Mouse (Mus musculus) neutrophil, adult 5-6 weeks (primary cell): Measurements from ENCODE around the gene Sptb. TPM values are rescaled to one million over a fixed set of nuclear protein-coding genes. Genes with fewer than 3 reads are reported as not detected.
A peak's percentile ranks its signal among the peaks of the same experiment; 100 is the strongest.

ENCODE experiments used
- ATAC-seq: fragments of 151-379, 151-347 bp; 2 replicates; pipeline ENCODE4 v1.8.0; 2017; ENCODE audit warnings: mild to moderate bottlenecking, moderate TSS enrichment; ENCODE audit not compliant: insufficient number of reproducible peaks, poor library complexity, low FRiP score, severe bottlenecking; ENCODE audit errors: extremely low read depth
- total RNA-seq: library from RNA; stranded (forward); fragments of 200-1000 nt; gene quantifications from 2 replicates; pipeline ENCODE4 v1.2.3, GENCODE M21; 2017

Gene Sptb
- total RNA-seq, 1 experiment from 2014 or later, result 2.0 TPM

DNA sequence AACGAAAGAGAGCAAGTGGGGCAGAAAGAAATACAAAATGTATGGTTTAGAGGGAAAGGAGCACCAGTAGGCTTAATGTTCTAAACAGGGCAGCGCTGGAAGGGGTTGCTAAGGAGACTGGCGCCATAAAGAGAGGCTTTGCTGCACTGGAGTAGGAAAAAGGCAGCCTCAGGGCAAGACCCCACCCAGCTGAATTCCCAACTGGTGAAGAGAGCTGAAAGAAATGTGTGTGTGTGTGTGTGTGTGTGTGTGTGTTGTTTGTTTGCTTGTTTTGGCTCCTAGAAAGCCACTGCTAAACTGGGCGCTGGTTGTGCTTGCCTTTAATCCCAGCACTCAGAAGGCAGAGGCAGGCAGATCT lies 94.8 kb downstream of the Sptb start:
- no peak for ATAC-seq

DNA sequence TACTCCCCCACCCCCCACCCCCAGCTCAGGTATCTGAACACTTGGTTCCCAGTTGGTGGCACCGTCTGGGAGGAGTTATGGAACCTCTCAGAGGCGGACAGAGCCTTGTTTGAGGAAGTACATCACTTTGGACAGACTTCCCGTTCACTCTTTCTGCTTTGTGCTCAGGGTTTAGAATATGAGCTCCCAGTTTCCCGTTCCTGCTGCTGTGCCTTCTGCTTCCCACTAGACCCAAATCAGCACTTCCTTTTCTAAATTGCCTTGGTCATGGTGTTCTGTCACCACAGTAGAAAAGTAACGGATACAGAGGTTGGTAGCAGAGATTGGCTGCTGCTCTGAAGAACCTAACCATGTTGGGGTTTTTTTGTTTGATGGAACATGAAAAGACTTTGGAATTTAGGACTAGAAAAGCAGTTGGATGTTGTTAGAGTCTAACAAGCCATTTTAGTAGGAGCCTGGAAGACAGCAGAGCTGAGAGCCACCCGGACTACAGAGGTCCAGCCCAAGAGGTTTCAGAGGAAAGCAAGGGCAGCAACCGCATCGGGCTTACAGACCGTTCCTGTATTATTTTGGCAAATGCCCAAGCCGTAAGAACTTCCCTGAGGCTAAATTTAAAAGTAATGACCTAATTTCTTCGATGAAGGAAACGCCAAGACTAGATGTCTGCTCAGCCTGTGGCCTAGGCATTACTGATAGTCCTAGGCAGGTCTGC lies 95.3 kb downstream of the Sptb start:
- ATAC-seq, result no peak

DNA sequence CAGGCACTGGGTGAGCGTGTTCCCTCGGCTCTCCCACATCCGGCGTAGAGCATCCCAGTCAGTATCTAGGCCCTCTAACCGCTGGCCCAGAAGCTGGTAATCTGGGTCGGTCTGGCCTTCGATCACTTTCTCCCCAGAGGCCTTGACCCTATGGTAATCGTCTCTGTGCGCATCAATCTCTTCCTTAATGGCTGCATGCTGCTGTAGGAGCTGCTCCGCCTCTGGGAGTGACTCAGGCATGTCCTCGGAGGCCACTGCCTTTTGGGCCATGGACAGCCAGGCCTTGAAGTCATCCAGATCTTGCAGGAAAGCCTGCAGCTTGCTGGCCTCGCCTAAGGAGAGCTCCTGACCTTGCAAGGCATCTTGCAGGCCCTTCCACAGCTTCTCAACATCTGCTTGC lies 97.7 kb downstream of the Sptb start:
- ATAC-seq, result no peak

DNA sequence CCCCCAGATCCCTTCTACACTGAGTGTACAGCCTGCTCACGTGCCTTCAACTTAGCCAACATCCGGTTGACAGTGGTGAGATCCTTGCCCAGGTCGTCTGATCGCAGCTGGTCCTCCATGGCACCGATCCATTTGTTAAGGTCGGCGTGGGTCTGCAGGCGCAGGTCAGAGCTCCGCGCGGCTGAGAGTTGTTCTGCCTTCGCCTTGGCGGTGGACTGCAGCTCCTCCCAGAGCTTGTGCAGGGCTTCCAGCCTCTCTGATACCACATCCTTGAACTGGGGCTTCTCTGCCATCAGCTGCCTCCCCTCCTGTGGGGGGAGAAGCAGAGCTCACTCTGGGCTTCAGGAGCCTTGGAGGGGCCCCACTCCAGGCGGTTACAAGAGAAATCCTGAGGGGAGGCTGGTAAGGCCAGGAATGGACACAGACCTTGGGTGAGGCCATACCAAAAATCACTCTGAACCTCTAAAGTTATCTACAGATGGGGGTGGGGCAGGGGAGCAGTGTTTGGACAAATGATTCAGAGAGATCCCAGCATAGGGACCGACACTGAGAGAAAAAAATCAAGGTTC lies 101.3 kb downstream of the Sptb start:
- no peak for ATAC-seq

DNA sequence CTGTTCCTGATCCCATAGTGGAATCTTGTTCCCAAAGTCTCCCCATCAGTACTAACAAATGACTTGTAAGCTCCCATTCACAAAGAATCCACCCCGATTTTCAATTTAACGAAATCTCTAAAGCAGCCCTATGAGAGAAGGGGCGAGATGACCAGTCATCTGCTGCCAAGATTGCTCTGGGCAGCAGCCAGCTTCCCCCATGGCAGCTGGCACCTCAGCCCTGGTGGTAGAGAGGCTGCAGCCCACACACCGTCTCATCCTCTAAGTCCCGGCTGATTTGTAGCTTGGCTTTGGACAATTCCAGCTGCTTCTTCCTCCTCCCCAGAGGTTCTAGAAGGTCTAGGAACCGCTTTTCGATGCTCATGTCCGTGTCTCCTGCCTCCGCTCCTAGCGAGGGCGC lies 102.1 kb downstream of the Sptb start:
- no peak for ATAC-seq

DNA sequence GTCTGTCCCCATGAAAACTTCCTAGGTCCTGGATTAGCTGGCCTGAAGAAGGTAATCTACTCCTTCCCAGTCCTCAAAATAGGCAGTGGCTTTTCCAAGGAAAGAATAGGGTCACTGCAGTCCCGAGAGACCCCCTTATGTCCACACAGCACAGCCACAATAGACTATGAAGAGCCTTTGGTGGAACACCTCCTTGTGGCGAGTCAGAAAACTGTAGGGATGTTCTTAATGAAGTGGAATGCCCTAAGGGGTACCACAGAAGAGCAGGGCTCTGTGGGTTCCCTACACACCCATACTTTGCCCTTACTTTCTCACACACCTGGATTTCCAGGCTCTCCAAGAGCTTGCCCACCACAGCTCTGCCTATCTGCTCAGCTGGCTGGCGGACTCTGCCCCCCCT lies 104.5 kb downstream of the Sptb start:
- no peak for ATAC-seq

DNA sequence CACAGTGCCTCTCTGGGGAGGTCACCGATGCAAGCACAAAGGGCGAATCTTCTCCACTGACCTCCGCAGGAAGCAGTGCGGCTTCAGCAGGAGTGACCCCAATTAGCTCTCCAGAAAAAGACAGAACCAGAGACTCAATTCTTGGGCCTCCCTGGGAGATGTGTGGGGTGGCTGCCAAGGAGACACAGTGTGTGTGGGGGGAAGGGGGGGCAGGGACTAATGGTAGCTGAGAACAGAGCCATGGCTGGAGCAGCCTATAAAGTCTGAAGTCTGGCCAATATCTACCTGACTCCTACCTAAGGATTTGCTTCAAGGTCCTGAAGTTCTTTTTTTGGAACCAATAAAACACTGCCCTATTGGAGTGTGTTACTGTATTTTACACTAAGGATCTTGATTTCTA lies 105.8 kb downstream of the Sptb start:
- no peak for ATAC-seq

DNA sequence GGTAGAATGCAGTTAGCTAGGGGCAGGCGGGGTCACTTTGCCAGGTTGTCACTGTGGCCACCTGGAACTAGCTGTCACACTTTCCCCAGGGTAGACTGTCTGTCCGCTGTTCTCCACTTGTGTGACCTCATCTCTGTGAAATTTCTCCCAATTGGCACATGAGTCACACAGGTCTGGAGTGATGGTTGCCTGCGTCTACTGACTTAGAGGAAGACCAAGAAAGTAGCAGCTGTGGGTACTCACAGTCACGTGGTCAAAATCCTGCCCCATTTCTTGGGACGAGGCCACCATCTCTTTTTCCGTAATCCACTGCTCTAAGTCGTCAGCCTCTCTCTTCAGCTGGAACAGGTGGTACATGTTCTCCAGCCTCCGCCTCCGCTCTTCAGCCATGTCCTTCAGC lies 106.6 kb downstream of the Sptb start:
- no peak for ATAC-seq

DNA sequence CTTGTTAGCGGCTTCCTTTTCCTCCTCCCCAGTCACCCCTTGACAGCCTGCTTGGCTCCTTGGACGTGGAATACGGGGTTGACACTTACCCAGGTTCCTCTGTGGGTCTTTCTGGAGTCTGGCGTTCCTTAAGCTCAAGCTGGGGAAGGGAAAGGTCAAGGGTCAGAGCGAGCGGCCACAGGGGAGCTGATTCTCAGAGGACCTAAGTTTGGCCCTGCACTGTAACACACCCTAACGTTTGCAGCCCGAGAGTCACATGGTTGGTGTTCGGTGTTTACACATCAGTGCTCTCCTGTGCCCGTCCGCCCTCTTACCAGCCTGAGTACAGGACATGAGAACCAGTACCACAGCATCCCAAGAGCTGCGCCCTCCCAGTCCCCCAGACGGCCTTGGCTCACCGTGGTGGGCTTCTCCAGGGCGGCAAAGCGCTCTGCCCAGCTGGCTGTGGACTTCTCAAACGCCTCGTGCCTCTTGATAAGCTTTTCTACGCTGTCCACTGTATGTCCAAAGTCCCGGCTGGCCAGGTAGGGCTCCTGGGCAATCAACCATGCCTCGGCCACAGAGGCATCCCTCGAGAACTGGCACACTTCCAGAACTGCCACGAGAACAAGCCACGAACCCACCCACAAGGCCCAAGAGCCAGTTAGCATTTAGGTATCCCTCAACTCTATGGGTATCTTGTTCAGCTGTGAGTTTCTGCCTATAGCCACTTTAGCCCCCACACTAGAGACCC lies 112.0 kb downstream of the Sptb start:
- ATAC-seq, result no peak

DNA sequence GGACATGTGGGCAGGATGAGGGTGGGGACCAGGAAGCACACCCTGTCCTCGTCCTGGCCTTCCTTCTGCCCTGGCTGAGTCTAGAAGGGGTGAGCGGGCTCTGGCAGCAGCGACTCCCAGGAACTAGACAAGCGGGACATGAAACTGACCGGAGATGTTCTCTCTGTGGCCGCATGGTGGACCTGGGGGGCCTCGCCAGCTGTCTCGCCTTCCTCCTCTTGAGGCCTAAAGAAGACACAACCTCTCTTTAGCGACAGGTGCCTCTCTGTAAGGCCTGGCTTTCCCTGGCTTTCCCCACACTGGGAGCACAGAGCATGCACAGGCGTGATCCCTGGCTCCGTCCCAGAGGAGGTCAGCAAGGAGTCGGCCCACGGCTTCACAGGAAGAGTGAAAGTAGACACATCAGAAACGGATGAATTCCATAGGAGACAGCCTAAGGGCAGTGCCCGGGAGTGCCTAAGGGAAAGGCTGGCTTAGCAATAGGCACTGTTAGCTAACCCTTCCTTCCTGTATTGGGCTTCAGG lies 112.7 kb downstream of the Sptb start:
- ATAC-seq, result no peak

DNA sequence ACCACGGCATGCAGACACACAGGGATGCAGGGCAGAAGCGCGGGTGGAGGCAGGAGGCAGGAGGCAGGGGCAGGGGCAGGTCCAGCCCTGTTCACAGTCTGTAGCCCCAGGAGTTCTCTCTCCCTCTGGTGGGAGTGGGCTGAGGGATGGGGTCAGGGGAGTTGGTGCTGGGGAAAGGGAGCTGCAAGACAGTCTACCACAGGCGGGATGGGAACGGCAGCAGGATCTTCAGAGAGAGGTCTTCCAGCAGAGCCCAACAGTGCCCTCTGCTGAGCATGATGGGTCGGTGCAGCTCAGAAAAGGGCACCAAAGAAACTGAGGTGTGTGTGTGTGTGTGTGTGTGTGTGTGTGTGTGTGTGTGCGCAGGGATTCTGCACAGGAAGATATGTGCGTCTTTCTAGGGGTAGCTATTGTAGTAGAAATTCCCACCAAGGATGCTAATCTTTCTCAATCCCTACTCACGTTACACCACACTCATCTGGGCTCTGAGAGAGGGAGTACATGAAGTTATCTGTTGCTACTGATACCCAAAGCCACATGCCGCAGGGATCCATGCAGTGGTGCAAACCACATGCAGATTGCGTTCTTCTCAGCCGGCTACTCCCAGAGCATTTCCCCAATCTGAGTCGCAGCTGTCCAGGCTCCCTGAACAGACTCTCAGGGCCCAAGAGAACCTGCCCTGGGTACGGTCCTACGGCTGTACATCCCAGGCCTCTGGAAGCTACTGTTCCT lies 113.9 kb downstream of the Sptb start:
- peak; percentile 57 for ATAC-seq

DNA sequence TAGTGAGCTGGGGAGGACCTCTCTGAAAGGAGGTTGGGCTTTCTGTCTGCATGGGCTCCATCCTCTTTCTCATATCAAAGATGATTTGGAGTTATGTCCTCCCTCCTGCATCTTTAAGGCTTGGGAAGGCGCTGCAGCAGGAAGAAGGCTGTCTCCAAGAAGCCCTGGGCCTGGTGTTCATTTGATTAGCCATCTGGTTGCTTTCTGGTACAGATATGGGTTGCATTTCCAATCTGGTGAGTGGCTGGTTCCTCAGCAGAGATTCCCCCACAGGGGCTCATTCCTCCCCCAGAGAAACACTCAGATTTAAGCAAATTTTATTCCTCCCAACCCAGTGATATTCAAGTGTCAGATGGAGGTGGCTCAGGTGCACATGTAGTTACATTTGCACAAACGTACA lies 114.5 kb downstream of the Sptb start:
- ATAC-seq, result no peak

DNA sequence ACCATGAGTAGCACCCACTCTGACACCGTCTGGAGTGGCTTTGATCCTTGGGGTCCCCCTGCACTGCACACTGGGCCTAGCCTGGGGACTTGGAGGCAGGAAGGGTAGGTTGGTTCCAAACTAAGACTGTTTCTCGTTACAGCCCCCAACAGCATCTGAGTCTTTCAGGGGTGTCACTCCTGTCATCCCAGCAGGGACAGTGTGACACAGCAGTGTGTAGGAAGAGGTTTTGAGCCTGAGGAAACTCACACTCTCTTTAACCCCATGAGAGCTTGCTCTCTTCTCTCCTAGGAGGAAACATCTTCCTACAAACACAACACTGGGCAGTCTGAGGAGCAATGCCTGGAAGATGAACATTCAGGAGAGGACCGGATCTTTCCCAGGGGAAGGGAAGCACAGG lies 115.8 kb downstream of the Sptb start:
- no peak for ATAC-seq

DNA sequence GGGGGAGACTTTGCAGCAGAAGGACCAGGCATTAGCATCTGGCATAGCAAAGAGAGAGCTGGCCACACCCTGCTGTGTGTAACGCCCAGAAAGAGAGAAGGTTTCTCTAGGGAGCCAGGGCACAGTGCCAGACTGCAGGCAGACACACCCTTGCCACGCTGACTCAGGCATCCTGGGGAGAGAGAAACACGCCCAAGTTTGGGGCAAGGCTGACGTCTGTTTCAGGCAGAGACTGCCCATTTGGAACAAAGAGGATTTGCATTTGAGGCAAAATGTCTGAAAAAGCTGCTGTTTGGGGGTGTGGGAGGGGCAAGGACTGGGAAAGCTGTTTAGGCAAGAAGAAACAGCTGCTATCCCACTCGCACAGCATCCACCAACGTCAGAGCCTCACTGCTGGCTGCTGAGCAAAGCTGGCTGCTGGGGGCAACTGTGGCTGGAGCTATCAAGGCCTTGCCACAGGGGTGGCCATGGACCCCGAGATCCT lies 116.5 kb downstream of the Sptb start:
- peak; percentile 56; the same call in 1 of the 2 replicates for ATAC-seq

DNA sequence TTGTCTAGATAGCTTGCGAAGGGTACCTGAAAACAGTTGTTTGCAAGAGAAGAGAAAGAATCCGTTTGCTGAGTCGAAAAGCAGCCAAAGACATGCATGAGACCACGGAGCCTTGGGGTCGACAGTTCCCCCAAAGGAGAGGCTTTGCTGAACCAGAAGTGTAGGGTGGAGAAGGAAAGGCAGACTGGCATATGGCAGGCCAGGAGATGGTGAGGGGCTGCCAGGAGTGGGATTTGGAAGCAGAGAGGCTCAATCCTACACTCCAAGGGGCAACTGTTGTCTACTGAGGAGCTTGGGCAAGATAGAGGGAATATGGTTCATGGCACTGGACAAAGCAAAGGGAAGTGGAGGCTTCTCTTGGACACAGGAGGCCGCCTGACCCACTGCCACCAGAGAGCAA lies 117.1 kb downstream of the Sptb start:
- no peak for ATAC-seq

DNA sequence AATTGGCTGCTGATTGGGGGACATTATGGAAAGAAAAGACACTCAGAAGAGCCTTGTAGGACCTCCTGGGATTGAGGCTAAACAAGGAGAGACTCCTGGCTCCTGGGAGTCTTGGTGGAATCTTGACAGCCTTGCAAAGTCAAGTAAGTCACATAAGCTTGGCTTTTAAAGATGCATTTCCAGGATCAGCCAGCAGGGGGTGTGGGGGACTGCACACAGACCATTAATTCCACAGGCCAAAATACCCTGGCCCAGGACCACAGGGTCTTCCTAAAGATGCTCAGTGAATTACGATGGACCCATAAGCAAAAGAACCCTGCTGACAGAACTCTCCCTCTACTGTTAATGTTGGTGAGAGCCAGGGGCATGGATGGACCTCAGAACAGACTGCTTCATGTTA lies 118.1 kb downstream of the Sptb start:
- no peak for ATAC-seq

DNA sequence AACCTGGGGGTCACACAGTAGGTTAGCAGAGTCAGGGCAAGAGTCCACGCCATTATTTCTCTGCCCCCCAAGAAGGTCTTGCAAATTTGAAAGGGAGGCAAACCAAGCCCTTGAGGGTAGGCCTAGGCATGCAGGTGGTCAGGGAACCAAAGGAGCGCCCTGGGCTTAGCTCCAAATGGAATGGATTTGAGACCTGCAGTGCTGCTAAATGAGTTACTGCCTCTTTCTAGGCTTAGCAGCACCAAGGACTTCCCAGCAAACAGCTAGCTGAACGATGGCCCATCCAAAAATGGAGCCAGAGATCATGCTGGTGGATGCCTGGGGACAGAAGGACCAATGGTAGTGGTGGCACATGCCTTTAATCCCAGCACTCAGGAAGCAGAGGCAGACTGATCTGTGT lies 119.3 kb downstream of the Sptb start:
- no peak for ATAC-seq

DNA sequence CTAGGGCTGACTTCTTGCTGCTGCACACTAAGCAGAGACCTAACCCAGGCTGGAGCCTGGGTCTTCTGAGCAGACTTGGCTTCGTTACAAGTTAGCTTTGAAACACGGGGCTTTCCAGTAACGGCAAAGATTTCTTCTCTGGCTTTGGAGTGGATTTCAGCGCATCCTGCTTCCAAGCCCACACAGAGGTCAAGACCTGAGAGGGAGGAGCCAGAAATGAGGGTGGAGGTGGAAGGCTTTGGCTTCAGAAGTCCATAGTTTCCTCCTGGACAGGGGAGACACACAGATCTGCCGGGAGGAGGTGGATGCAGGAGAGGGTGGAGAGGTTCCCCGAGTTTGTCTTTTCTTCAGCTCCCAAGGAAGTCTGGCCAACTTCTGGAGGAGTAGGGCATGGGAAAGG lies 120.8 kb downstream of the Sptb start:
- no peak for ATAC-seq

DNA sequence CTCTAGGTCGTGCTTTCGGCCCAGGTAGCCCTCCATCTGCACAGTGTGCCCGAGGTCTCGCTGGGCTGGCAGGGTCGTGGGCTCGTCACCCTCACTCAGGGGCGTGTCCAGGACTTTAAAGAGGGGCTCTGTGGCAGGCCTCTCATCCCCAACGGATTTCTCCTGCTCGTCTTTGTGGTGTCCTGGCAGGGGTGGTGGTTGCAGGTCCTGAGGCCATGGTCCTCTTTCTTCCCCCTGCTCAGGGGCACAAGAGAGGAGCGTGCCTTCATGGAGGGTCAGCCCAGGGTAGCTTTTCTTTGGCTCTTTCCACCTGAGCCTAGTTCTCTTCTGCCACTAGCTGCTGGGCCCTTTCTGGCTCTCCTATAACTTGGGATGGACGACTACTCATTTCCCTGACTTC lies 123.0 kb downstream of the Sptb start:
- no peak for ATAC-seq

DNA sequence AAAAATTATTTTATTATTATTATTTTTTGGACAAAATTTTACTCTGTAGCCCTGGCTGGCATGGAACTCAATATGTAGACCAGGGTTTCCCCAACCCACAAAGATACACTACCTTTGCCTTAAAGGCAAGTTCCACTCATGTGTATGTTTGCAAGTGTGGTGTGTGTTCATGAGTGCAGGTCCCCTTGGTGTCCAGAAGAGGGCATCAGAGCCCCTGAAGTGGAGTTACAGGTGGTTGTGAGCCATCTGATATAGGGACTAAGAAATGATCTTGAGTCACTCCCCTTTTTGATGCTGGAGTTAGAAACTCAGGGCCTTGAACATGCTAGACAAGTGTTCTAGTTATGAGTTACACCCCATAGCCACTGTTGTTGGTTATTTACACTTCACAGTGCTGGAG lies 125.3 kb downstream of the Sptb start:
- no peak for ATAC-seq
